Mouse (Mus musculus): ENCODE measurements at regions not wholly inside any gene's neighbourhood (a gene's known extent, or its start where the extent isn't known, plus 50 kb on each side); places are given as distances from the start of the nearest gene placed in this dataset.

GRCm38 (mm10) chr12:65416909-65417308, 191.6 kb downstream of the Wdr20rt start:
- Histone ChIP-seq H3K36me3 (replicated peaks; ENCODE audit: control insufficient read depth, insufficient read depth, low read length) (no peaks in the 10 kb centered on the region), H3K4me2 (ENCODE audit: low read depth, low read length) (no peak overlapping the region)
- WGBS: 69% methylated on average over 5 of the region's 5 CpGs

GRCm38 (mm10) chr12:65420127-65420526, 194.8 kb downstream of the Wdr20rt start:
- Histone ChIP-seq H3K4me3 (ENCODE audit: low read depth, low read length) (no peak overlapping the region), H3K27ac (ENCODE audit: low read depth) (no peak overlapping the region), H3K9me3 (replicated peaks; ENCODE audit: control insufficient read depth, low read length) (no peaks in the 10 kb centered on the region), H3K36me3 (replicated peaks; ENCODE audit: control insufficient read depth, insufficient read depth, low read length) (no peaks in the 10 kb centered on the region), H3K27me3 (ENCODE audit: control insufficient read depth, insufficient read depth, low read length) (no peaks in the 10 kb centered on the region), H3K9ac (replicated peaks; ENCODE audit: low read depth, low read length) (no peak overlapping the region), H3K4me2 (ENCODE audit: low read depth, low read length) (no peak overlapping the region), H3K4me1 (ENCODE audit: control insufficient read depth, insufficient read depth) (no peaks in the 10 kb centered on the region)
- ATAC-seq (ENCODE audit: insufficient read depth, low read depth) (no peak), DNase-seq (ENCODE audit: low spot score) (no peak)
- TF ChIP-seq EP300 (IDR thresholded peaks at IDR 0.05; ENCODE audit: low read depth) (no peak), CTCF (IDR thresholded peaks at IDR 0.05; ENCODE audit: low read depth) (no peak)
- 62% methylated on average over 7 of the region's 7 CpGs for WGBS

More at GRCm38 (mm10) chr12:65416909-65417308, 191.6 kb downstream of the Wdr20rt start:
- no peak for TF ChIP-seq CTCF (IDR thresholded peaks at IDR 0.05; ENCODE audit: low read depth)
- no peak for TF ChIP-seq EP300 (IDR thresholded peaks at IDR 0.05; ENCODE audit: low read depth)
- H3K4me3 ChIP-seq (ENCODE audit: low read depth, low read length): no peak overlapping the region
- no peak for DNase-seq (ENCODE audit: low spot score)
- ATAC-seq (ENCODE audit: insufficient read depth, low read depth): no peak
- no peaks in the 10 kb centered on the region for H3K4me1 ChIP-seq (ENCODE audit: control insufficient read depth, insufficient read depth)
- no peaks in the 10 kb centered on the region for H3K27me3 ChIP-seq (ENCODE audit: control insufficient read depth, insufficient read depth, low read length)
- H3K9ac ChIP-seq (replicated peaks; ENCODE audit: low read depth, low read length): no peak overlapping the region
- H3K27ac ChIP-seq (ENCODE audit: low read depth): no peak overlapping the region
- no peaks in the 10 kb centered on the region for H3K9me3 ChIP-seq (replicated peaks; ENCODE audit: control insufficient read depth, low read length)

DNA sequence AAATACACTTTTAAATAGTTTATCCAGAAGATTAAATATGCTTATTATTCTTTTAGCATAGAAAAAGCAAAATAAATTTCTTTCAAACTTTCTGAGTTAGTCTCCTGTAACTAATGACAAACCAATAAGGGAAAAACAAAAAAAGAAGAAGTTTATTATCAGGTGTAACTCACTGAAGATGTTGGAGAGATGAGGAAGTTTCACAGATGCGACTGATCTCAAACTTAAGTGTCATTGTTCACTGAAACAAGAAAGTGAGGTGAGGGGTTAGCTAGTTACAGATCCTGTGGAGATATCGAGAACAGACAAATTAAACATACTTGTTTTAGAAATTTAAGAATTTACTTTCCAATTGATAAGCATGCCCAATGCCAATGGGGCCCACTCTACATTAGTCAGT, 199.2 kb downstream of the Wdr20rt start:
- Histone ChIP-seq H3K4me2 (ENCODE audit: low read depth, low read length) (no peak overlapping the region), H3K9ac (replicated peaks; ENCODE audit: low read depth, low read length) (no peak overlapping the region), H3K27me3 (ENCODE audit: control insufficient read depth, insufficient read depth, low read length) (no peaks in the 10 kb centered on the region), H3K9me3 (replicated peaks; ENCODE audit: control insufficient read depth, low read length) (no peaks in the 10 kb centered on the region), H3K4me3 (ENCODE audit: low read depth, low read length) (no peak overlapping the region), H3K27ac (ENCODE audit: low read depth) (no peak overlapping the region), H3K4me1 (ENCODE audit: control insufficient read depth, insufficient read depth) (no peaks in the 10 kb centered on the region), H3K36me3 (replicated peaks; ENCODE audit: control insufficient read depth, insufficient read depth, low read length) (no peaks in the 10 kb centered on the region)
- ATAC-seq (ENCODE audit: insufficient read depth, low read depth): no peak
- 90% methylated on average over 2 of the region's 2 CpGs for WGBS
- no peak for DNase-seq (ENCODE audit: low spot score)
- no peak for TF ChIP-seq CTCF (IDR thresholded peaks at IDR 0.05; ENCODE audit: low read depth)
- no peak for TF ChIP-seq EP300 (IDR thresholded peaks at IDR 0.05; ENCODE audit: low read depth)

DNA sequence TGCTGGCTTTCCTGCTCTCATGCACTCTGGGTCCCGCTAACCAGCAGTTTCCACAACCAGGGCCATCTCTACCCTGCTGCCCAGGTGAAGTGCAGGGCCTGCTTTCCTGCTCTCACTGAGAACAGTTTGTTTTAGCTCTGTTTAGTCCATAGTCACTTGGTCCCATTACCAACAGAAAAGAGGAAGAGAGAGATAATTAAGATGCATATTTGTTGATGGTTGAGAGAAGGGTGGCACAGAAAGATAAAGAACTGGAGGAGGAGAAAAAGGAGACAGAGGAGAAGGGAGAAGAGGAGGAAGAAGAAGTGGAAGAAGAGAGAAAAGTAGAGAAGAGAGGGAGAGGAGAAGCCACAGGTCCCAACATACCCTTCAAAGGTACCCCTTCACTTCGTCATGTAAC, 200.1 kb downstream of the Wdr20rt start:
- DNase-seq (ENCODE audit: low spot score) (no peak), ATAC-seq (ENCODE audit: insufficient read depth, low read depth) (no peak)
- Histone ChIP-seq H3K9me3 (replicated peaks; ENCODE audit: control insufficient read depth, low read length) (no peaks in the 10 kb centered on the region), H3K27ac (ENCODE audit: low read depth) (no peak overlapping the region), H3K4me2 (ENCODE audit: low read depth, low read length) (no peak overlapping the region), H3K4me1 (ENCODE audit: control insufficient read depth, insufficient read depth) (no peaks in the 10 kb centered on the region), H3K27me3 (ENCODE audit: control insufficient read depth, insufficient read depth, low read length) (no peaks in the 10 kb centered on the region), H3K36me3 (replicated peaks; ENCODE audit: control insufficient read depth, insufficient read depth, low read length) (no peaks in the 10 kb centered on the region), H3K9ac (replicated peaks; ENCODE audit: low read depth, low read length) (no peak overlapping the region), H3K4me3 (ENCODE audit: low read depth, low read length) (no peak overlapping the region)
- 90% methylated on average over 2 of the region's 2 CpGs for WGBS
- TF ChIP-seq CTCF (IDR thresholded peaks at IDR 0.05; ENCODE audit: low read depth) (no peak), EP300 (IDR thresholded peaks at IDR 0.05; ENCODE audit: low read depth) (no peak)

DNA sequence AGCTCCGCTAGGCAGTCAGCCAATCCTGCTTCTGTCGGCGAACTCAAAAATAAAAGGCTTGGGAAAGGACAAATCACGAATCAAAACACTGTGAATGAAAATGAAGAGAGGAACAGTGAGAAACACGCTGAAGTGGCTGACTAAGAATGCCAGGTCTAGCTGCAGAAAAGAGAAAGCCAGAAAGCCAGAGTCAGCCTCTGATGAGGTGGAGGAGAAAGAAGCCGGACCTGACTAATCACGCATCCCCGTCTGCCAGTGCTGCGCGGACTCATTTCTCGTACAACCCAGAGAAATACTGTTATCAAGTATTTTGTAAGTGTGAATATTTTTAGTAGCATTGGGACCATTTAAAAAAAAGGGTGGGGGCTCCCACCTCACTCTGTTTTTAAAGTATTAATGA, 201.6 kb downstream of the Wdr20rt start:
- TF ChIP-seq EP300 (IDR thresholded peaks at IDR 0.05; ENCODE audit: low read depth): no peak
- TF ChIP-seq CTCF (IDR thresholded peaks at IDR 0.05; ENCODE audit: low read depth): no peak
- Histone ChIP-seq H3K4me2 (ENCODE audit: low read depth, low read length) (no peak overlapping the region), H3K36me3 (replicated peaks; ENCODE audit: control insufficient read depth, insufficient read depth, low read length) (no peaks in the 10 kb centered on the region), H3K27me3 (ENCODE audit: control insufficient read depth, insufficient read depth, low read length) (no peaks in the 10 kb centered on the region), H3K4me3 (ENCODE audit: low read depth, low read length) (no peak overlapping the region), H3K9ac (replicated peaks; ENCODE audit: low read depth, low read length) (no peak overlapping the region), H3K9me3 (replicated peaks; ENCODE audit: control insufficient read depth, low read length) (no peaks in the 10 kb centered on the region), H3K4me1 (ENCODE audit: control insufficient read depth, insufficient read depth) (no peaks in the 10 kb centered on the region), H3K27ac (ENCODE audit: low read depth) (no peak overlapping the region)
- WGBS: 56% methylated on average over 11 of the region's 11 CpGs
- ATAC-seq (ENCODE audit: insufficient read depth, low read depth) (no peak), DNase-seq (ENCODE audit: low spot score) (no peak)

GRCm38 (mm10) chr12:65428214-65428981, 203.1 kb downstream of the Wdr20rt start:
- H3K9me3 ChIP-seq (replicated peaks; ENCODE audit: control insufficient read depth, low read length): no peaks in the 10 kb centered on the region
- no peak overlapping the region for H3K9ac ChIP-seq (replicated peaks; ENCODE audit: low read depth, low read length)
- no peak overlapping the region for H3K4me2 ChIP-seq (ENCODE audit: low read depth, low read length)
- ATAC-seq (ENCODE audit: insufficient read depth, low read depth) (no peak), DNase-seq (ENCODE audit: low spot score) (no peak)
- no peaks in the 10 kb centered on the region for H3K36me3 ChIP-seq (replicated peaks; ENCODE audit: control insufficient read depth, insufficient read depth, low read length)
- H3K4me1 ChIP-seq (ENCODE audit: control insufficient read depth, insufficient read depth): no peaks in the 10 kb centered on the region
- no peak overlapping the region for H3K4me3 ChIP-seq (ENCODE audit: low read depth, low read length)
- no peaks in the 10 kb centered on the region for H3K27me3 ChIP-seq (ENCODE audit: control insufficient read depth, insufficient read depth, low read length)
- TF ChIP-seq CTCF (IDR thresholded peaks at IDR 0.05; ENCODE audit: low read depth) (no peak), EP300 (IDR thresholded peaks at IDR 0.05; ENCODE audit: low read depth) (no peak)
- no peak overlapping the region for H3K27ac ChIP-seq (ENCODE audit: low read depth)
- WGBS: 74% methylated on average over 23 of the region's 23 CpGs

All from heart, postnatal 0 days (tissue).